Mouse (Mus musculus) limb, embryonic 15.5 days (tissue): ENCODE results near the gene Higd2a. TPM values are rescaled to one million over a fixed set of nuclear protein-coding genes. Genes with fewer than 3 reads are reported as not detected.
A peak's percentile ranks its signal among the peaks of the same experiment; 100 is the strongest.

Source experiments
- ATAC-seq: fragments of 200-750 bp; cut with Nextera tagmentation; 2 replicates; pipeline ENCODE4 v1.8.0; 2017; ENCODE audit warnings: low read depth, moderate TSS enrichment; ENCODE audit not compliant: insufficient number of reproducible peaks, low FRiP score, low TSS enrichment
- H3K27ac ChIP-seq: fragments of 300-500 bp; sonication (generic); 2 replicates; pipeline ENCODE4 v1.5.1; 2015; ENCODE audit warnings: moderate library complexity, mild to moderate bottlenecking, inconsistent platforms
- H3K27me3 ChIP-seq: fragments of 300-500 bp; sonication (generic); 2 replicates; pipeline ENCODE4 v1.6.1; 2015; ENCODE audit warnings: inconsistent platforms
- H3K36me3 ChIP-seq: fragments of 300-500 bp; sonication (generic); 2 replicates; pipeline ENCODE4 v1.6.1; 2015; ENCODE audit warnings: inconsistent platforms
- H3K4me1 ChIP-seq: fragments of 300-500 bp; sonication (generic); 2 replicates; pipeline ENCODE4 v1.6.1; 2015; ENCODE audit warnings: inconsistent platforms
- H3K4me2 ChIP-seq: fragments of 300-500 bp; sonication (generic); 2 replicates; pipeline ENCODE4 v1.6.1; 2015; ENCODE audit warnings: mild to moderate bottlenecking, inconsistent platforms
- H3K4me3 ChIP-seq: fragments of 300-500 bp; sonication (generic); 2 replicates; pipeline ENCODE4 v1.5.1; 2015; ENCODE audit warnings: mild to moderate bottlenecking, inconsistent platforms
- H3K9ac ChIP-seq: fragments of 300-500 bp; sonication (generic); 2 replicates; pipeline ENCODE4 v1.6.1; 2015; ENCODE audit warnings: inconsistent platforms
- H3K9me3 ChIP-seq: fragments of 300-500 bp; sonication (generic); 2 replicates; pipeline ENCODE4 v1.6.1; 2016; ENCODE audit warnings: inconsistent platforms
- WGBS: fragments of 180-500 bp; shearing (Covaris S2); methylation state at CpG from one replicate; pipeline ENCODE4 v1.1.7; 2015; 5-methylcytosine and 5-hydroxymethylcytosine counted together
- polyA plus RNA-seq: library from polyadenylated mRNA; unstranded; fragments of >200 nt; fragmentation: Nextera tagmentation; extraction: Ambion mirVana; gene quantifications from 2 replicates; pipeline ENCODE4 v1.2.1, GENCODE M21; 2015

Higd2a gene
- 148 and 153 TPM in 2 replicates for polyA plus RNA-seq

DNA sequence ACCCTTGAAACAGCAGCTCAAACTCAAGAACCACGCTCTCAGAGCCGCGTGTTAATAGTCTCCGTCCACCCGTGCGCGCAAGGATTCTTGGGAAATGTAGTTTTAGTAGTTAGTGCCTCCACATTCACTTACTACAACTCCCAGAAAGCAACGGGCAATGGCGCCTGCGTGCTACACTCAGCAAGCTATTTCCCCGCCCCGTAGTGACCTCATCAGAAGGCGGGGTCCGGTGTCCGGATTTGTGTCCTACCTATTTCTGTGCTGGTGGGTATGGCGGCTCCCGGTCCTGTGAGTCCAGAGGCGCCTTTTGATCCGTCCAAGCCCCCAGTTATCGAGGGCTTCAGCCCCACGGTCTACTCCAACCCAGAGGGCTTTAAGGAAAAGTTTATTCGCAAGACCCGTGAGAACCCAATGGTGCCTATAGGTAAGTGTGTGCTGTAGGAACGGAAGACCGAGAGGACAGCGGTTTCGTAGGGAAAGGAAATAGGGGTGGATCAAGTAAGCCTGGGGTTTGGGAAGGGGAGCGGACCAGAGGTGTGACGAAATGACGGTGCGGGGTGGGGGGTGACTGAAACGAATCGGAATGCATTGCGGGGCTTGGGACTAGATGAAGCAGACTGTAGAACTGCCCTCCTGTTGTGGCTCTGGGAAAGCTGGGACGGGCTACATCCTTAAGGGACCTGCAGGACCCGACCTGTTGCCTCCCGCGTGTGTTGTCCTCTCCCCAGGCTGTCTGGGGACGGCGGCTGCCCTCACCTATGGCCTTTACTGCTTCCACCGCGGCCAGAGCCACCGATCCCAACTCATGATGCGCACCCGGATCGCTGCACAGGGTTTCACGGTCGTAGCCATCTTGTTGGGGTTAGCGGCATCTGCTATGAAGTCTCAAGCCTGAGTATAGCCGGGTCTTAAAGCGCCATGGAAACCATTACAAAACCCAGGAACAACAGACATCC, at the start of gene Higd2a, which contains the start of gene Nop16:
Gene Higd2a (plus strand): TSS at position 212 of the 956 bp plus-strand sequence.
Gene Nop16 (minus strand): TSS at position 95 of the 956 bp plus-strand sequence.
- H3K9me3 ChIP-seq, result no peaks in the 10 kb centered on the region
- ATAC-seq, result peak; percentile 97
- H3K36me3 ChIP-seq, result peaks cover 37% of the 10 kb centered on the region
- peaks cover 17% of the 10 kb centered on the region for H3K4me1 ChIP-seq
- H3K4me3 ChIP-seq, result peak within 1 kb of the TSS; percentile 81
- peak within 1 kb of the TSS; percentile 59 for H3K4me2 ChIP-seq
- H3K27ac ChIP-seq, result peak within 1 kb of the TSS; percentile 93
- WGBS, result under 1% methylated on average over 51 of the region's 51 CpGs
- peak within 1 kb of the TSS; percentile 73 for H3K9ac ChIP-seq
- no peaks in the 10 kb centered on the region for H3K27me3 ChIP-seq

DNA sequence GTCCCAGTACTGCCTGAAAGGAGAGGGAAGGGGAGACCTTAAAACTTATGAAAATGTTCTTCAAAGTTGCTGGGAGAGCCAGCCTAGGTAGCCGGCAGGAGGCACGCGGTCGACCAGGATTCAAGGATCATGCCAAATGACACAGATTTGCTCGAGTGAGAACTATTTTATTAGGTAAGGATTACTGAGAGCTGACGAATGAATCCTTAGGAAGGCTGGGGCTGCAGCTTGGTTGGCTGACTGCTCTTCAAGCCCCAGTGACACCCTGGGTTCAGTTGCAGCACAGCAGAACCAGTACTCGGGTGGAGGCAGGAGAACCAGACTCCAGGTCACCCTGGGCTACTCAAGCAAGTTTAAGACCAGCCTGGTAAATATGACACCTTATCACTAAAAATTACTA, 42.0 kb upstream of the Higd2a start:
- ATAC-seq, result no peak
- H3K4me1 ChIP-seq, result no peaks in the 10 kb centered on the region
- H3K4me3 ChIP-seq, result no peak overlapping the region
- no peaks in the 10 kb centered on the region for H3K9me3 ChIP-seq
- no peak overlapping the region for H3K27ac ChIP-seq
- H3K36me3 ChIP-seq, result peaks cover 65% of the 10 kb centered on the region
- no peaks in the 10 kb centered on the region for H3K27me3 ChIP-seq
- WGBS, result 78% methylated on average over 7 of the region's 7 CpGs
- H3K9ac ChIP-seq, result no peak overlapping the region
- H3K4me2 ChIP-seq, result no peak overlapping the region

DNA sequence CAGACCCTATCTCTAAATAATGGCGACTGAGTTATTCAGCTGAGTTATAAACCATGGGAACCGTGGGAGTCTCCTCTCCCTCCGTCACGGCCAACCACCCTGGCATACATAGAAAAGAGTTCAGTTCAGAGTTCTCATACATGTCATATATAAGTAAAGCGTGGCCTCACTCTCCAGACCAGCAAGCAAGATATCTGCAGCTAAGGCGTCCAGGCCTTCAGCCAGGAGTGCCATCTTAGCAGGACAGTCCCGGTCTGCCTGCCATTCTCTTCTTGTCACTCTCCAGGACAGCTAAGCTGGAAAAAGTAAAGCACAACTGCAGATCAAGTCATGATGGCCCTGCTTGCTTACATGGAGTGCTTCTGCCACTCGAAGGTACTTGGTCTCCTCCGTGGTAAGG, 33.8 kb upstream of the Higd2a start:
- Histone ChIP-seq H3K9me3 (no peaks in the 10 kb centered on the region), H3K4me1 (no peaks in the 10 kb centered on the region), H3K27me3 (no peaks in the 10 kb centered on the region), H3K27ac (no peak overlapping the region), H3K36me3 (peaks cover 94% of the 10 kb centered on the region), H3K4me3 (no peak overlapping the region), H3K9ac (no peak overlapping the region), H3K4me2 (no peak overlapping the region)
- no peak for ATAC-seq
- 93% methylated on average over 9 of the region's 9 CpGs for WGBS

DNA sequence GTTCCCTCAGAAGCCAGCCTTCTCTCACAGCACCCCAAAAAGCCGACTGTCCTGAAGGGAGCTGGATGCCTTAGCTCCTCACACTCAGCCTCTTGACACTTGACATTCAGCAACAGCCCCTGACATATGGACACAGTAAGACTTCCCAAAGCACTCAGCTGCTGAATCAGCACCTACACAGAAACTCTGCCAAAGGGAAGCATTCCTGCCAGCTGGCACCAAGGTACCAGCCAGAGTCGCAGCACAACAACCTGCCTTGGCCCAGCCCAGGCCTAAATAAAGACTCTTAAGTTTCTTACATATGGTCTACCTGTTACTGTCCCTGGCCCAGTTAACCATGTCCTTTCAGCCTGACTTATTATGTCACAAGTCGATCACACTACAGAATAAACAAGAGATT, 33.2 kb upstream of the Higd2a start:
- 90% methylated on average over 3 of the region's 3 CpGs for WGBS
- Histone ChIP-seq H3K27me3 (no peaks in the 10 kb centered on the region), H3K4me1 (no peaks in the 10 kb centered on the region), H3K27ac (no peak overlapping the region), H3K9ac (no peak overlapping the region), H3K36me3 (peaks cover 94% of the 10 kb centered on the region), H3K9me3 (no peaks in the 10 kb centered on the region), H3K4me3 (no peak overlapping the region), H3K4me2 (no peak overlapping the region)
- no peak for ATAC-seq

DNA sequence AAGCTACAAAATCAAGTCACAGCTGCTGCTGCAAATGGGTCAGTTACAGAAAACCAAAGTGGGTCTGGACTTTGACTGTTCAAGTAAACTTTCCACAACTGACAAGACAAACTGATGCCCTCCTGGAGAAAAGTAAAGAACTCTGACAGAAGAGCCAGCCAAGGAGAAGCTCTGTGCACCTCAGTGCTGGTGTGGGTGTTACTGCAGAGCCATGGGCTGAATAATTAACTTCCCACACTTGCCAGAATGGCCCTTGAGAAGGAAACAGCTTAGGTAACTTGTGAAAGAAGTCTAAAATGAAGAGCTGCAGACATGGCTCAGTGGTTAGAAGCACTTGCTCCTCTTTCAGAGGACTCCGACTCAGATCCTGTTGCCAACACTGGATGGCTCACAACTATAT, 32.4 kb upstream of the Higd2a start:
- Histone ChIP-seq H3K27me3 (no peaks in the 10 kb centered on the region), H3K9me3 (no peaks in the 10 kb centered on the region), H3K4me2 (no peak overlapping the region), H3K4me1 (peaks cover 2% of the 10 kb centered on the region; the same call in 1 of the 2 replicates), H3K4me3 (no peak overlapping the region), H3K9ac (no peak overlapping the region), H3K27ac (no peak overlapping the region), H3K36me3 (peaks cover 88% of the 10 kb centered on the region)
- no peak for ATAC-seq
- 94% methylated on average over 1 of the region's 1 CpGs for WGBS

DNA sequence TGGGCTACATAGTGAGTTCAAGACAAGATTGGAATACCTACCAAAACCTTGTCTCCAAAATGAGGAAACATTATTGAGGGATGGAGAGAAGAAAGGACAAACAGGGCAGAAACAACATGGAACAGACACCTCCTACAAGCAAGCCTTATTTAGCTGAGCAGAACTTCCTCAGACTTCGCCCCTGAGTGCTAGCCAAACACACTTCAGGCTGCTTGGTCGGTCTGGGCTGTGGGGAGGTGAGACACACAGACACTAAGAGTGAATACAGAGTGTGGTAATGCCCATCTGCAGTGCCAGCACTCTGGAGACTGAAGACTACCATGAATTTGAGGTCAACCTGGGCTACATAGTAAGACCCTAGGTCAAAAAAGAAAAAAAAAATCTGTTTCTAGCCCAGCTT, 30.4 kb upstream of the Higd2a start:
- Histone ChIP-seq H3K36me3 (peaks cover 79% of the 10 kb centered on the region), H3K4me2 (no peak overlapping the region), H3K9ac (no peak overlapping the region), H3K9me3 (no peaks in the 10 kb centered on the region), H3K4me1 (peaks cover 15% of the 10 kb centered on the region), H3K27me3 (no peaks in the 10 kb centered on the region), H3K27ac (no peak overlapping the region), H3K4me3 (no peak overlapping the region)
- no peak for ATAC-seq
- WGBS, result 92% methylated on average over 2 of the region's 2 CpGs

DNA sequence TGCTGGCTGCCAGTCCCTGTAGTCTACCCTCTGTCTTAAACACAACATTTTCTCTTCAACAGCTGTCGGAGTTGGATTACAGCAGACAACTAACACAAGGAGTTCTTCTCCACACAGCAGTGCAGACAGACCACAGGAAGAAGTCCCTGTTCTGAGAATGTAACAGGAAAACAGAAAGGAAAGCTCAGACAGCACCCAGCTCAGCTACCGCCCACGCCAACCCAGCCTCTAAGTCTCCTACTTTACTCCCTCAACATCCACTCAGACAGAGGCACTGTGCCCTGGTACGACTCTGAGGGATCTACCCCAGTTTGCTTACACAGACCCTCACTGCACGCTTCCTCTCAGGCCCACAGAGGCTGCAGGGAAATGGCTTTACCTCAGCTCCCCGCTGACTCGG, 29.4 kb upstream of the Higd2a start:
- whole genome bisulfite sequencing, result 94% methylated on average over 7 of the region's 7 CpGs
- no peak overlapping the region for H3K4me2 ChIP-seq
- H3K36me3 ChIP-seq, result peaks cover 72% of the 10 kb centered on the region
- H3K27ac ChIP-seq, result no peak overlapping the region
- no peak overlapping the region for H3K4me3 ChIP-seq
- H3K27me3 ChIP-seq, result no peaks in the 10 kb centered on the region
- H3K9me3 ChIP-seq, result no peaks in the 10 kb centered on the region
- ATAC-seq, result no peak
- H3K9ac ChIP-seq, result no peak overlapping the region
- peaks cover 18% of the 10 kb centered on the region for H3K4me1 ChIP-seq

DNA sequence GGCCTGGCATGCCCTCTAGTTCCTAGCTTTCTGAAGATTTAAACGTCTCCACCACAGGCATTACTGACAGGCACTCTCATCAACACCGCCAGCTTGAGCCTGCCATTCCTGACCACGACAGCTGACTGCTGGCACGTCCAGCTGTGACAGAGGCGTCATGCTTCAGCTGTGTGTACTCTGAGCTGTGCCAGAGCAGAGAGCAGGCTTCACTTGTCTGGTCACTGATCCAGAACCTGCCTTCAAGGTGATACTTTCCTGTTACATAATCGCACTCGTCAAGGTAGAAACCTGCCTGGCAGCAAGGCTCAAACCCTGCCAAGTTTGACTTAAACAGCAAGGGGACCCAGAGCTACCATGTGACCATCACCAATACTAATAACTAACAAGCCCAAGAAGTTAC, 27.4 kb upstream of the Higd2a start:
- Histone ChIP-seq H3K9ac (no peak overlapping the region), H3K4me1 (peaks cover 19% of the 10 kb centered on the region), H3K27ac (no peak overlapping the region), H3K27me3 (no peaks in the 10 kb centered on the region), H3K36me3 (peaks cover 53% of the 10 kb centered on the region), H3K4me2 (no peak overlapping the region), H3K9me3 (no peaks in the 10 kb centered on the region), H3K4me3 (no peak overlapping the region)
- ATAC-seq, result no peak
- 69% methylated on average over 7 of the region's 7 CpGs for WGBS

DNA sequence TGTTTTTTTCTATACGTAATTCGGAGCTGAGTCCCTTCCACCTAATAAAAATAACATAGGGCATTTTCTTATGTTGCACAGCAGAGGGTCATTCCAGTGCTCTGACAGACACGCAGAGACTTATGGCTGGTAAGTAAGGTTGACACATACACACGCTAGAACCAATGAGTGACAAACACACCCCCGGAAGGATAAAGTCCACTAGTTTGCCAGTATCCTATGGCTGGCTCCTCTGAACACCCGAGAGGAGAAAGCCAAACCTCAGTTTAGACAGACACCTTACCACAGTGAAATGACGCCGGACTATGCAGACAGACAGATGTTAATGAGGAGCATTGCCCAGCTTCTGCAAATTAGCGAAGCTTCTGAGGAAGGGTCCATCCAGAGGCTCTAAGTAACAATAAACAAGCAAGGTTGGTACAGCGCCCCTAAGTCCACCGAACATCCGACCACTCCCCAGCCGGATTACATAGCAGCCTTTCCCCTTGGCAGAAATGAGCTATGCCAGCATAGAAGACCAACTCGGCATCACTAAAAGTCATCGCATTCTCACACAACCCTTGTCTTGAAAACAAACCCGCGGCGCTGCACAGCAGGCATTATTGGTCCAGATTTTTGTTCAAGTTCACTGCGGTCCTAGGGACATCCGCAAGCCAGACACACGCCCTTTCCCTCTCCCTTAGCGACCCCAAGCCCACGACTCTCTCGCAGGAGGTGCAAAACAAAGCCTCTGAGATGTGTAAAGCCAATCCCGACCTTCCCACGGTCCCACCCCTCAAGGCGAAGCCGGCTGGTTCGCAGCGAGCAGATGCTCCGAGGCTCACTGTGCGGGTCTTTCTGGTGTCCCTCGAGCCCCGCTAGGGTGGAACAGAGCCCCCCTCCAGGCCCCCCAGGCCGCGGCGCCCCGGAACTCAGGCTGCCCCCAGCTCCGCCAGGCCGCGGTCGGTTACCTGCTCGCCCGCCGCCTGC, 25.5 kb upstream of the Higd2a start:
- 9% methylated on average over 45 of the region's 45 CpGs for WGBS
- ATAC-seq, result peak; percentile 1
- H3K36me3 ChIP-seq, result peaks cover 34% of the 10 kb centered on the region
- H3K4me2 ChIP-seq, result peak overlapping the region; percentile 67
- no peaks in the 10 kb centered on the region for H3K27me3 ChIP-seq
- peak overlapping the region; percentile 91 for H3K9ac ChIP-seq
- H3K27ac ChIP-seq, result peak overlapping the region; percentile 64
- H3K9me3 ChIP-seq, result no peaks in the 10 kb centered on the region
- H3K4me1 ChIP-seq, result peaks cover 19% of the 10 kb centered on the region
- H3K4me3 ChIP-seq, result peak overlapping the region; percentile 89

DNA sequence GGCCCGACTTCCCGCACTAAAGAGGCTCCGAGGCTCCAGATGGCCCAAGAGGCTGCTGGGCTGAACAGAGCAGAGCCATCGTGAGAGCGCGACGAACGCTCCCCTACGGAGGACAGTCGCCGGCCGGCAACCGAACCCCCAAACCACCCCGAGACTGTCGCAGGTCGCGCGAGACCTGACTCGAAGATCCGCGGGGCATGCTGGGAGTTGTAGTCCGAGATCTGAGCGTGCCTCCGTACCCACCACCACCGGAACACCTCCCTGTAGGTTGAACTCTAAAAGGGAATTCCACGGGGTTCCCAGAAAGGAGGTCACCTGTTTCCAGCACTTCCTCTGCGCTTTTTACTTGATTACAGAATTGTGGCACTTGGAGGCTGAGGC, 24.8 kb upstream of the Higd2a start, which contains the start of gene 4833439L19Rik:
Gene 4833439L19Rik (minus strand): TSS at position 235 of the 381 bp plus-strand sequence.
- Histone ChIP-seq H3K36me3 (peaks cover 27% of the 10 kb centered on the region), H3K9ac (peak within 1 kb of the TSS; percentile 91), H3K4me3 (peak within 1 kb of the TSS; percentile 89), H3K27ac (peak within 1 kb of the TSS; percentile 64), H3K4me1 (peaks cover 19% of the 10 kb centered on the region), H3K4me2 (peak within 1 kb of the TSS; percentile 67), H3K27me3 (no peaks in the 10 kb centered on the region), H3K9me3 (no peaks in the 10 kb centered on the region)
- peak; percentile 90 for ATAC-seq
- WGBS, result 0% methylated on average over 27 of the region's 27 CpGs

DNA sequence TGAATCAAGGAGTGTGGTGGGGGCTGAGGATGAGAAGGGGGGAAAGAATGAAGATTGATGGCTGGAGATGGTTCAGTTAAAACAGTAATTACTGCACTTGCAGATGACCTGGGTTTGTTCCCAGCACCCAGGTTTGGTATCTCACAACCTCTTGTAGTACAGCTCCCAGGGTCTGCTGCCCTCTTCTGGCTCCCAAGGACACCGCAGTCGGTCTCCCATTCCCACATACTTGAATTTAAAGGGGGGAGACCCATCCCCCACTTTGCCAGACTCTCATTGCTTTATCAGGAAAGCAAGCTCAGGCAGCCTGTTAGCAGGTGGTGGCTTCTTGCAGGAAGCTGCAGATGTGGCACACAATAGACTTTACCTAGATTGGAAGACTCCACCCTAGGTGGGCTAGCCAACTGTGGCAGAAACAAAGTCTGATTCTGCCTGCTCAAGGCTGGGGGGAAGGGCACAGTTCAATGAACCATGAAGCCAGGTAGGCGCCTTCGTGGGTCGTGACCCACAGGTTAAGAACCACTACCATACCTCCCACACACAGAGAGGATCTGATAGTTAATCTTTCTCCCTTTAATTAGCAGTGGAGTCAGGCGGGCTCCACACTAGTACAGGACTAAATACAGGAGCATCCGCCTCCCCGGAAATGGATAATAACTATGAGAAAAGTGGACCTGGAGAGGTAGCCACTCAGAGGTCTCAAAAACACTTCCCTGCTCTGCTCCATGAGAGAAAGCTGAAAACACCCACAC, 24.2 kb upstream of the Higd2a start:
- 46% methylated on average over 8 of the region's 8 CpGs for whole genome bisulfite sequencing
- Histone ChIP-seq H3K36me3 (peaks cover 21% of the 10 kb centered on the region), H3K9me3 (no peaks in the 10 kb centered on the region), H3K9ac (no peak overlapping the region), H3K4me1 (peaks cover 19% of the 10 kb centered on the region), H3K27ac (peak overlapping the region; percentile 64; the same call in 1 of the 2 replicates), H3K4me2 (peak overlapping the region; percentile 67), H3K27me3 (no peaks in the 10 kb centered on the region), H3K4me3 (peak overlapping the region; percentile 89)
- ATAC-seq, result peak; percentile 18; the same call in 1 of the 2 replicates
